Mouse (Mus musculus) heart, postnatal 14 days (tissue): Measurements from ENCODE around the gene Zcrb1. TPM values are rescaled to one million over a fixed set of nuclear protein-coding genes. Genes with fewer than 3 reads are reported as not detected.
"Not testable (repeated sequence)": the region's sequence is repeated elsewhere in the genome, so short reads cannot be mapped to it uniquely, and the experiment has no call there.

Experiments
- DNase-seq, 2 experiments: peaks; one replicate each; pipeline ENCODE4 v3.0.0; 2021 to 2022
- intact Hi-C: fragments of 180-260 bp; cut with DNase I; formaldehyde crosslinking; loops from one replicate; pipeline ENCODE4 v1.15.1; 2025
- total RNA-seq, 2 experiments: library from RNA; stranded (reverse); gene quantifications; 2 replicates each; pipeline ENCODE4 v1.2.3; 2021

Zcrb1 gene
- total RNA-seq, 2 experiments from 2014 or later, result 69.5 to 72.8 TPM

DNA sequence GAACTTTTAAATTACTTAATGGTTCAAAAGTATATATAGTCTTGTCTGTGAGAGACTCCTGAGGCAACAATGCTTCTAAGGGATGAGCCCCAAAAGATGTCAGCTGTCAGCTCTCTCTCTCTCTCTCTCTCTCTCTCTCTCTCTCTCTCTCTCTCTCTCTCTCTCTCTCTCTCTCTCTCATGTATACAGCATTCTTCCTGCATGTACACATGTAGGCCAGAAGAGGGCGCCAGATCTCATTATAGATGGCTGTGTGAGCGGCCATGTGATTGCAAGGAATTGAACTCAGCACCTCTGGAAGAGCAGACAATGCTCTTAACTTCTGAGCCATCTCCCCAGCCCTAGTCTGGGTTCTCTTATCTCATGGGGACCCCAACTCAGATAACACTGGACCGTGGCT lies 19.0 kb downstream of the Zcrb1 start:
- intact Hi-C loops, result no loop called here
- DNase-seq, result no peak

DNA sequence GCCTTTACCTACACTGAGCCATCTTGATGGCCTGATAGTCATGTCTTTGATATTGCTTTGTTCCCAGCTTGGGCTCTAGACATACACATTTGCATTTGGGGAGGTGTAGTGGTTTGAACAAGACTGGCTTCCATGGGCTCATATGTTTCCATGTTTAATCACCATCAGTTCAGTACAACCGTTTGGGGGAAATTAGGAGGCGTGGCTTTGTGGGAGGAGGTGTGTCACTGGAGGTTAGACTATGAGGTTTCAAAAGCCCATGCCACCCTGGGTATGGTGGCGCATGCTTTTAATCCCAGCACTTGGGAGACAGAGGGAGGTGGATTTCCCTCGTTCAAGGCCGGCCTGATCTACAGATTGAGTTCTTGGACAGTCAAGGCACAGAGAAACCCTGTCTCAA lies 22.4 kb downstream of the Zcrb1 start:
- DNase-seq, result no peak
- intact Hi-C loops, result no loop called here

DNA sequence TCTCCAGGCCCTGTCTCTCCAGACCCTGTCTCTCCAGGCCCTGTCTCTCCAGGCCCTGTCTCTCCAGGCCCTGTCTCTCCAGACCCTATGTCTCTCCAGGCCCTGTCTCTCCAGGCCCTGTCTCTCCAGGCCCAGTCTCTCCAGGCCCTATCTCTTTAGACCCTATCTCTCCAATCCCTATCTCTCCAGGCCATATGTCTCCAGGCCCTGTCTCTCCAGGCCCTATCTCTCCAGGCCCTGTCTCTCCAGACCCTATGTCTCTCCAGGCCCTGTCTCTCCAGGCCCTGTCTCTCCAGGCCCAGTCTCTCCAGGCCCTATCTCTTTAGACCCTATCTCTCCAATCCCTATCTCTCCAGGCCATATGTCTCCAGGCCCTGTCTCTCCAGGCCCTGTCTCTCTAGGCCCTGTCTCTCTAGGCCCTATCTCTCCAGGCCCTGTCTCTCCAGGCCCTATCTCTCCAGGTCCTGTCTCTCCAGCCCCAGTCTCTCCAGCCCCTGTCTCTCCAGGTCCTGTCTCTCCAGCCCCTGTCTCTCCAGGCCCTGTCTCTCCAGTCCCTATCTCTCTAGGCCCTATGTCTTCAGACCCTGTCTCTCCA lies 25.5 kb downstream of the Zcrb1 start:
- intact Hi-C loops, DNase-seq: not testable (repeated sequence)

DNA sequence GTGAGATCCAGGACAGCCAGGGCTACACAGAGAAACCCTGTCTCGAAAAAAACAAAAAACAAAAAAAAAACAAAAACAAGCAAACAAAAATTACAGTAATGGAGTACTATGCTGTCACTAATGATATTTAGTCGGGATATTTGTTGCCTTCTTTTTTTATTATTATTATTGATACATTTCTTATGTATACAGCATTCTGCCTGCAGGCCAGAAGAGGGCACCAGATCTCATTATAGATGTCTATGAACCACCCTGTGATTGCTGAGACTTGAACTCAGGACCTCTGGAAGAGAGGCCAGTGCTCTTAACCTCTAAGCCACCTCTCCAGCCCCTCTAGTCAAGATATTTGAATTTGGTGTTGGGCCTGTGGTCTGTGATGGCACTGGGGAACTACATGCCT lies 26.3 kb downstream of the Zcrb1 start:
- no peak for DNase-seq
- intact Hi-C loops, result no loop called here

DNA sequence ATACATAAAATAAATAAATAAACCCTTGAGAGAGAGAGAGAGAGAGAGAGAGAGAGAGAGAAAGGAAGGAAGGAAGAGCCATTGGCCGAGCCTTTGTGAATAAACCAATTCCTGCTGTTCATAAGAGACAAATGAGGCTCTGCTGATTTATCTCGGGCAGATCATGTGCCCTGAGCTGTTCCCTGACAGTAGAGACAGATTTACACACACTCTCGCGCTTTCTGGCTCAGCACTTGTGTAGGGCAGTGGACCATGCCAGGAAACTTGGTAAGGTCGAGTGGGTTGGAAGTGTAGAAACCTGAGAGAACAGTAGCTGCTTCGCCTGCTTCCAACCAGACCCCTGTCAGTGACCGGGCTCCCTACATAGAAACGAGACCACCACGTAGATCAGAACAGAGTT lies 29.6 kb downstream of the Zcrb1 start:
- intact Hi-C loops, result no loop called here
- no peak for DNase-seq

DNA sequence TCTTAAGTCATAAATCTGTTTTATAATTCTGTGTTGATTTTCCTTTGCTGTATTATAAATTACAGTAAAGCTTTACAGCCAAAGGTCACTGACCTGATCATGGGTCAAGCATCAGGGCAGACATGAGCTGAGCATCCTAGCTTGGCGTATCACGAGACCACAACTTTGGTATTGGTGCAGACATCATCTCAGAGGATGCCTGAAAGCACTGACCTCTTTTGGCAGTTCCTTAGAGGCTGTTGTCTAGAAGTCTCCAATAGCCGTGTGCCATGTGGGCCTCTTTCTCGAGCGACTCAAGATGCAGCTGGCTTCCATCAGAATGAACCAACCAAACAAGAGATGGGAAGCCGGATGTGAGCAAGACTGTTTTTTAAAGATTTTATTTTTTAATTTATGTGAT lies 32.6 kb downstream of the Zcrb1 start:
- intact Hi-C loops, result no loop called here
- no peak for DNase-seq

DNA sequence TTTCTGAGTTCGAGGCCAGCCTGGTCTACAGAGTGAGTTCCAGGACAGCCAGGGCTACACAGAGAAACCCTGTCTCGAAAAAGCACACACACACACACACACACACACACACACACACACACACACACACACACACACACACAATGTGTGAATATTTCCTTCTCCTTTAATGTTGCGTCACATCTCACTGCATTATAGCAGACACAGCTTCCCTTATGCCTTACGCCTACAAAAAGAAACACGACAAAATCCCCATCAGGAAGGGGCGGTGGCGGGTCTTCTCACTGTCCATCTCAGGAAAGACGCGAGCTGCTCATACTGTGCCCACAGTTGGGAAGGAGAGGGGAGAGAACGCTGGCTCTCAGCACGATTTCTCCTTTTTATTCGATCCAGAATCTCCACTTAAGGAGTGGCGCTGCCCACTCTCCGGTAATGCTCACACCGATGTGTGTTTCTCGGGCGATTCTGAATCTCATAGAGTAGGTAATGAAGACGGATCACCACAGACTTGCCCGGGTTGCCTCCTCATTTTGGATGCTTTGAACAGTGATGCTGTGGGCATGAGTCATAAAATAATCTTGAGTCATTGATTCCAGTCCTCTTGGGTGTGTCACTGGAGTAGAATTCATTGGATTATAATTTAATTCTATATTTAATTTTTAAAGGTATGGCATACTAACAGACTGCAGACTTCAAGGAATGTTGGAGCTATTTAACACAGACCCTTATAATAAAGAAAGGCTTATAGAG lies 39.6 kb downstream of the Zcrb1 start:
- no peak for DNase-seq
- intact Hi-C loops, result no loop called here

DNA sequence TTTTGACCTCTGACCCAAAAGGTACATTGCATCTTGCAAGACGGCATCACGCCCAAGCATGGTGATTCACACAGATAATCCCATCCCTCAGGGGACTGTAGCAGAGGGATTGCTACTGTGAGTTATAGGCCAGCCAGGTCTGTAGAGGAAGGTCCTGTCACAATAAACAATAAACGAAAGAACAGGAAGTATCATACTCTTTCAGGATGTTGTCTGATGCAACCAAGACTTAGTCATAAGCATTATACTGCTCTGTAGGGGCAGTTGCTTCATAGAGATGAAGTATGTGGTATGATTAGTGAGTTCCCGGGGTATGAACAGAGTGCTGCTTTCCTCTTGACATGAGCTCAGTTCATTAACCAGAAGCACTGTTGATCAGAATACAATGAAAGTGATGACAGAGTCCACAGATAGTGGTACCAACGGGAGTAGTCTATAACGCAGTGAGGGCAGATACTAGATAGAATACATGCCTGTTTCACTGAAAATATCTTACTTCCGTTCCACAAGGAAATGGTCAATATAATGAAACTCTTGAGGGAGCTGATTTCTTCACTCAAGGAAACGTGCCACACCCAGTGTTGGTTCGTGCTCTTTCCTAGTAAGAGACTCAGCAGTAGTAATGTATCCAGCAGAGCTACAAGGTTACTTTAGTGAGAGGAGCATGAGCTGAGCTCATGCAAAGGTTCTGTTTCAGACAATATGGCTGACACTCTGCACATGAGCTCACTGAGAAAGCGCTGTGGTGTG lies 57.3 kb downstream of the Zcrb1 start:
- DNase-seq, result no peak
- intact Hi-C loops, result no loop called here

DNA sequence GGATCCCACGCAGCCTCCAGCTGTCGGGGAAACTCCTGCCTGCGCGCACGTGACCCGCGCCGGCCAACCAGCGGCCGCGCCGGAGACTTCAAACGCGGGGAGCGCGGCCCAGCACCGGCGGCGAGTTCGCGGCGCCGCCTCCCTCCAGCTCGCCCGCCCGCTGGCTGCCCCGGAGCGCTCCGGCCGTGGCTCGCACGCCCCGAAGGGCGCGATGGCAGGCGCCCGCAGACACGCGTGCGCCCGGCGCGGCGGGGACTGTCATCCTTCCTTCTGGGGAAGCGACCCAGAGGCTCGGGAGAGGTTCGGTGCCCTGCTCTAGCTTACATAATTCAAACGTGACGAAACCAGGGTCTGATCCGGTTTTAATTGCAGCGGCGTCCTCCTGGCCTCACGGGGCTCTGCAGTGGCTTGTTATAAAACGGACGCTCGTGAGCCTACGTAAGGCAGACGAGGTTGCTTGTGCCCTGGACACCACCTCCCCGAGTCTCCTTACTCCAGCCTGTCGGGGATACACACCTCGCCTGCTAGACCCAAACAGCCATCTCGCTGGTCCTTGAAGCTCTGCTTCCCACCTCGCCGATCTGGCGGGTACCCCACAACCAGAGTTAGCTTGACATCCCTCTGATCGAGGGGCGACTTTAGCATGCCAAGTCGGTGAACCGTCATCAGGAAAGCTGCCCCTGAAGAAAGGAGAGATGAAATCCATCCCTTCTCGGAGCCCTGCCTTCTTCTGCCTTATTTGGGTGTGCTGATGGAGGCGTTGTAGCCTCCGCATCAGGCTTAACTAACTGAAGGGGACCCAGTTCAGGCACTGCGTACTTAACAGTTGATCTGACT lies 61.0 kb downstream of the Zcrb1 start, which contains the start of gene Yaf2:
Yaf2 (minus strand) TSS at position 11 of the 837 bp plus-strand sequence.
- intact Hi-C loops, result loop anchor here (2.0 to 5.0 kb wide), 3 partner anchors 62 to 180 kb away; partner anchors contain the start of genes Gxylt1, Pphln1 and Zcrb1
- peak; percentile 89 to 93 for DNase-seq

DNA sequence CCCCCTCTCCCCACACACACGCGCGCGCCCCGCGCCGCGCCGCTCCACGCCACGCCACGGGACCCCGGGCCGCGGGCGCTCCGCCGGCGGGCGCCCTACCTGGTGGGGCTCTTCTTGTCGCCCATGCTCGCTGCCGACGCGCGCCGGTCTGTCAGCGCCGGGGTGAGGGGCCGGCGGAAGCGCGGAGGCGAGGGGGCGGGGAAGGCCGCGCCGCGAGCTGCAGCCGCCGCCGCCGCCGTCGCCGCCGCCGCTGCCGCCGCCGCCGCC lies 61.5 kb downstream of the Zcrb1 start:
- no peak for DNase-seq
- intact Hi-C loops, result loop anchor here (2.0 to 5.0 kb wide), 3 partner anchors 62 to 181 kb away; partner anchors contain the start of genes Gxylt1, Pphln1 and Zcrb1

Other genes with a start within 250 kb of the Zcrb1 start
- 10 to 100 TPM; 12.1 to 13.1 TPM for gene Gxylt1, start 123.2 kb downstream of the Zcrb1 start, total RNA-seq
- gene Yaf2, start 61.4 kb downstream of the Zcrb1 start, total RNA-seq, result 10 to 100 TPM; 20.0 to 21.4 TPM
- 10 to 100 TPM; 20.3 to 21.6 TPM for gene Pphln1, start within 50 bp of the Zcrb1 start, total RNA-seq
- 10 to 100 TPM; 16.7 to 19.9 TPM for gene Prickle1, start 197.6 kb upstream of the Zcrb1 start, total RNA-seq